Mouse (Mus musculus) left cerebral cortex, postnatal 10 days (tissue): ENCODE data around the gene Zfp729b. TPM values are rescaled to one million over a fixed set of nuclear protein-coding genes. Genes with fewer than 3 reads are reported as not detected.

ENCODE experiments used
- DNase-seq, 2 experiments: peaks; one replicate each; pipeline ENCODE4 v3.0.0; 2021 to 2022; ENCODE audit warnings: low spot score in 2 of 2, mixed read lengths in 1 of 2; ENCODE audit errors: extremely low spot score in 1 of 2
- intact Hi-C: fragments of 180-260 bp; cut with DNase I; formaldehyde crosslinking; loops from one replicate; pipeline ENCODE4 v1.15.1; 2025
- total RNA-seq, 2 experiments: library from RNA; stranded (reverse); gene quantifications; 2 replicates each; pipeline ENCODE4 v1.2.3; 2021

The Zfp729b gene
- total RNA-seq = 10 to 100 TPM in 1 of 2 experiments, 1 to 10 TPM in 1; 8.9 to 10.1 TPM

GRCm38 (mm10) chr13:67609066-67609876 is at the start of gene Zfp729b:
Gene Zfp729b, minus strand, starts transcription at chr13:67609707.
- peak; percentile 89 to 91 for DNase-seq
- intact Hi-C loops = no loop called here

GRCm38 (mm10) chr13:67652496-67652895 is 43.0 kb upstream of the Zfp729b start:
- DNase-seq = no peak
- intact Hi-C loops = no loop called here

GRCm38 (mm10) chr13:67637294-67638007 is 27.9 kb upstream of the Zfp729b start, which contains the start of the genes Gm49345 and Zfp729a:
Gene Gm49345, minus strand, starts transcription at chr13:67637769.
Gene Zfp729a, minus strand, starts transcription at chr13:67637791.
- intact Hi-C loops = loop anchor here (5.0 kb wide), 1 partner anchor 45 kb away; no protein-coding TSS in a partner anchor
- DNase-seq = peak; percentile 84 to 87

GRCm38 (mm10) chr13:67610108-67610507 is 601 bp upstream of the Zfp729b start:
- DNase-seq = no peak
- intact Hi-C loops = no loop called here

- intact Hi-C loops = no loop called here
- no peak for DNase-seq
Observed at GRCm38 (mm10) chr13:67572591-67573189, 36.8 kb downstream of the Zfp729b start.

- no peak for DNase-seq
- intact Hi-C loops = no loop called here
Observed at GRCm38 (mm10) chr13:67553730-67554129, 55.8 kb downstream of the Zfp729b start, which contains the start of gene Zfp748. Gene Zfp748, minus strand, starts transcription at chr13:67553830.

- intact Hi-C loops = no loop called here
- DNase-seq = peak; percentile 86 to 88
Observed at GRCm38 (mm10) chr13:67552505-67553346, 56.8 kb downstream of the Zfp729b start.

GRCm38 (mm10) chr13:67545941-67546340 is 63.6 kb downstream of the Zfp729b start:
- intact Hi-C loops = no loop called here
- no peak for DNase-seq

Other genes with a start within 250 kb of the Zfp729b start
- gene Gm28044, start 249.2 kb downstream of the Zfp729b start, total RNA-seq = not detected
- gene Zfp953, start 249.1 kb downstream of the Zfp729b start, total RNA-seq = under 1 TPM; 0.63 to 0.64 TPM
- not detected for gene Gm28041, start 234.0 kb downstream of the Zfp729b start, total RNA-seq
- gene Zfp456, start 233.9 kb downstream of the Zfp729b start, total RNA-seq = under 1 TPM; 0.67 to 0.69 TPM
- gene Zfp429, start 209.9 kb downstream of the Zfp729b start, total RNA-seq = 1 to 10 TPM; 1.7 to 2.1 TPM
- 1 to 10 TPM; 3.1 to 5.3 TPM for gene Zfp459, start 188.3 kb downstream of the Zfp729b start, total RNA-seq
- gene Zfp874a, start 158.1 kb downstream of the Zfp729b start, total RNA-seq = 10 to 100 TPM in 1 of 2 experiments, 1 to 10 TPM in 1; 9.9 to 12.4 TPM
- 10 to 100 TPM; 14.2 to 15.1 TPM for gene Zfp874b, start 125.4 kb downstream of the Zfp729b start, total RNA-seq
- 1 to 10 TPM; 5.7 to 7.0 TPM for gene Zfp58, start 109.2 kb downstream of the Zfp729b start, total RNA-seq
- not detected for gene Gm26965, start 83.6 kb downstream of the Zfp729b start, total RNA-seq
- 10 to 100 TPM; 25.1 to 28.4 TPM for gene Zfp87, start 83.5 kb downstream of the Zfp729b start, total RNA-seq
- 1 to 10 TPM; 9.5 to 9.6 TPM for gene Zfp748, start 55.9 kb downstream of the Zfp729b start, total RNA-seq
- gene Gm49345, start 28.1 kb upstream of the Zfp729b start, total RNA-seq = 1 to 10 TPM in 1 of 2 experiments, under 1 TPM in 1; 0.71 to 1.2 TPM
- 1 to 10 TPM; 7.7 to 7.9 TPM for gene Zfp729a, start 28.1 kb upstream of the Zfp729b start, total RNA-seq
- 10 to 100 TPM; 21.0 to 21.8 TPM for gene Zfp738, start 77.4 kb upstream of the Zfp729b start, total RNA-seq
- gene Zfp65, start 119.5 kb upstream of the Zfp729b start, total RNA-seq = 10 to 100 TPM; 12.7 to 16.3 TPM
- 1 to 10 TPM; 5.8 to 6.5 TPM for gene Zfp85, start 145.5 kb upstream of the Zfp729b start, total RNA-seq
- 1 to 10 TPM; 3.7 to 4.6 TPM for gene Zfp493, start 170.0 kb upstream of the Zfp729b start, total RNA-seq
- gene Zfp273, start 204.0 kb upstream of the Zfp729b start, total RNA-seq = 1 to 10 TPM; 7.4 to 8.4 TPM
- 1 to 10 TPM; 7.4 to 7.8 TPM for gene Gm10037, start 221.4 kb upstream of the Zfp729b start, total RNA-seq